8 mouse cellular contexts compared by ENCODE assay signal in the genomic region with DNA sequence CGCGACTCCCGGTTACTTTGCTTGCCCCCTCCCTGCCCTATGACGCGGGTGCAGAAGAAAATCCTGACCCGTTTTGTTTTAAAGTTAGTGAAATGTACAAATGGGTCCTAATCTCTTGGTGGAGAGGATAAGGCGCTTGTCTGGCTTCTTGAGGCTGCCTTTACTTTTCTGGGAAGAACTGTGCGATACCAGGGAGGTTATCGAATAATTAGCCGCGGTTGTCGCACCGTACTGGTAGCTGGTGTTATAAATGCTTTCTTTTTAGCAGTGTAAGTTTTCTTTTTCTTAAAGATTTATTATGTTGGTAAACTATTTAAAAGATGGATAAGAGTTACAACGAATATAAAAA. TPM values are rescaled to one million over a fixed set of nuclear protein-coding genes. Genes with fewer than 3 reads are reported as not detected.
A peak's percentile ranks its signal among the peaks of the same experiment; 100 is the strongest.
DNase-seq lines count a peak whose midpoint lies in the region; ATAC-seq lines count a peak whose summit lies in the region.

No protein-coding gene starts in this region.

- no peaks in the 10 kb centered on the region for H3K79me2 ChIP-seq in macrophage (ENCODE audit: inconsistent target)

- ATAC-seq in heart, embryonic 16.5 days (replicated peaks; ENCODE audit: extremely low read depth, insufficient read depth, low FRiP score), result no peak
- ATAC-seq in forebrain, embryonic 16.5 days, result peak; percentile 4; the same call in 1 of the 2 replicates

- under 1% methylated on average over 14 of the region's 14 CpGs for WGBS in heart, embryonic 16.5 days
- under 1% methylated on average over 14 of the region's 14 CpGs for WGBS in forebrain, embryonic 16.5 days
- 2% methylated on average over 14 of the region's 14 CpGs for WGBS in macrophage (ENCODE audit: missing documents)

- H3K27me3 ChIP-seq in heart, embryonic 16.5 days (ENCODE audit: control insufficient read depth, insufficient read depth, low read length), result no peaks in the 10 kb centered on the region
- H3K27me3 ChIP-seq in forebrain, embryonic 16.5 days (replicated peaks; ENCODE audit: control insufficient read depth, insufficient read depth, low read length), result no peaks in the 10 kb centered on the region

- peak overlapping the region; percentile 84 for H3K4me3 ChIP-seq in heart, embryonic 16.5 days (ENCODE audit: low read length)
- peak overlapping the region; percentile 96 for H3K4me3 ChIP-seq in forebrain, embryonic 16.5 days (replicated peaks; ENCODE audit: low read length)
- peak overlapping the region; percentile 76 for H3K4me3 ChIP-seq in macrophage (ENCODE audit: inconsistent target)

- H3K9me3 ChIP-seq in heart, embryonic 16.5 days (replicated peaks; ENCODE audit: control insufficient read depth, low read length), result no peaks in the 10 kb centered on the region
- H3K9me3 ChIP-seq in forebrain, embryonic 16.5 days (ENCODE audit: control insufficient read depth, low read length), result no peaks in the 10 kb centered on the region

- peaks cover 7% of the 10 kb centered on the region for H3K4me1 ChIP-seq in heart, embryonic 16.5 days (ENCODE audit: control insufficient read depth, insufficient read depth, low read length)
- H3K4me1 ChIP-seq in forebrain, embryonic 16.5 days (replicated peaks; ENCODE audit: control insufficient read depth, insufficient read depth, low read length), result peaks cover 8% of the 10 kb centered on the region

- H3K9ac ChIP-seq in heart, embryonic 16.5 days (ENCODE audit: low read length), result peak overlapping the region; percentile 89
- H3K9ac ChIP-seq in forebrain, embryonic 16.5 days (replicated peaks; ENCODE audit: low read depth, low read length), result peak overlapping the region; percentile 90

- H3K4me2 ChIP-seq in heart, embryonic 16.5 days (ENCODE audit: low read depth, low read length), result peak overlapping the region; percentile 73
- H3K4me2 ChIP-seq in forebrain, embryonic 16.5 days (ENCODE audit: low read length), result peak overlapping the region; percentile 81

- DNase-seq in heart, postnatal 14 days, result no peak
- DNase-seq in Muller cell, postnatal 12 days (ENCODE audit: inconsistent ontology term), result peak; percentile 32
- no peak for DNase-seq in cerebellum, postnatal 25 days
- DNase-seq in cerebellum, postnatal 36 days, result no peak
- no peak for DNase-seq in right cerebral cortex, postnatal 10 days (ENCODE audit: low spot score in 2 of 2)

- H3K36me3 ChIP-seq in heart, embryonic 16.5 days (ENCODE audit: control insufficient read depth, insufficient read depth), result peaks cover 7% of the 10 kb centered on the region
- H3K36me3 ChIP-seq in forebrain, embryonic 16.5 days (ENCODE audit: control insufficient read depth, insufficient read depth), result 0 out of 2 replicates have a peak, but pooled peaks cover 5% of the 10 kb centered on the region
- no peaks in the 10 kb centered on the region for H3K36me3 ChIP-seq in macrophage (ENCODE audit: inconsistent target)

- H3K27ac ChIP-seq in heart, embryonic 16.5 days (ENCODE audit: low read length), result peak overlapping the region; percentile 89
- peak overlapping the region; percentile 86 for H3K27ac ChIP-seq in forebrain, embryonic 16.5 days (ENCODE audit: low read length)
- H3K27ac ChIP-seq in macrophage, result peak overlapping the region; percentile 82

- intact Hi-C loops in heart, postnatal 14 days (cut with DNase I), result loop anchor here (2.0 kb wide), 1 partner anchor 20 kb away; no protein-coding TSS in a partner anchor

RNA-seq across cellular contexts. Expression of gene Map3k13, which starts 0.5 kb away (rescaled TPM):
- 0.62 and 0.76 TPM in 2 replicates for polyA plus RNA-seq in heart, embryonic 16.5 days (2015; fragmentation: Nextera tagmentation; extraction: Ambion mirVana)
- total RNA-seq in heart, postnatal 14 days (2021), result 1 to 10 TPM in 1 of 2 experiments, under 1 TPM in 1; 0.98 to 1.0 TPM
- polyA plus RNA-seq in forebrain, embryonic 16.5 days (2015; fragmentation: Nextera tagmentation; extraction: Ambion mirVana), result 5.6 and 5.7 TPM in 2 replicates
- 1 to 10 TPM in 1 of 26 experiments, under 1 TPM in 23, not detected in 2; 0.16 to 1.0 (median 0.58) TPM for total RNA-seq in macrophage (2018; cell fraction: chromatin; rRNA removed)
- under 1 TPM; under 0.01 to 0.24 (median 0.13) TPM for total RNA-seq in macrophage (2018; cell fraction: cytosol; rRNA removed)
- under 1 TPM in 24 of 26 experiments, not detected in 2; 0.10 to 0.69 (median 0.30) TPM for total RNA-seq in macrophage (2018; cell fraction: nucleus; rRNA removed)
- polyA plus RNA-seq in macrophage (2018), result 0.04 to 0.14 TPM (median 0.09 TPM) in 3 replicates

RNA-seq across cellular contexts. Expression of gene Ehhadh, which starts 7.1 kb away (rescaled TPM):
- 3.0 and 3.6 TPM in 2 replicates for polyA plus RNA-seq in heart, embryonic 16.5 days (2015; fragmentation: Nextera tagmentation; extraction: Ambion mirVana)
- total RNA-seq in heart, postnatal 14 days (2021), result 10 to 100 TPM in 1 of 2 experiments, 1 to 10 TPM in 1; 8.9 to 14.3 TPM
- polyA plus RNA-seq in forebrain, embryonic 16.5 days (2015; fragmentation: Nextera tagmentation; extraction: Ambion mirVana), result 0.83 and 1.1 TPM in 2 replicates
- total RNA-seq in macrophage (2018; cell fraction: chromatin; rRNA removed), result 1 to 10 TPM in 1 of 26 experiments, under 1 TPM in 15, not detected in 10; 0.29 to 1.4 (median 0.53) TPM
- total RNA-seq in macrophage (2018; cell fraction: cytosol; rRNA removed), result 1 to 10 TPM in 2 of 26 experiments, under 1 TPM in 24; 0.24 to 1.1 (median 0.60) TPM
- 1 to 10 TPM in 1 of 26 experiments, under 1 TPM in 20, not detected in 5; 0.17 to 1.1 (median 0.50) TPM for total RNA-seq in macrophage (2018; cell fraction: nucleus; rRNA removed)
- polyA plus RNA-seq in macrophage (2018), result 0.49 to 1.1 TPM (median 0.95 TPM) in 3 replicates
